Comparison of ENCODE assay signal across 8 mouse cellular contexts in genomic region chr9:62362835-62363385, GRCm38 (mm10). TPM values are rescaled to one million over a fixed set of nuclear protein-coding genes. Genes with fewer than 3 reads are reported as not detected.
DNase-seq lines count a peak whose midpoint lies in the region; ATAC-seq lines count a peak whose summit lies in the region.

No protein-coding gene starts in this region.

- WGBS in hindbrain, embryonic 14.5 days: 33% methylated on average over 11 of the region's 11 CpGs
- WGBS in midbrain, embryonic 10.5 days: 42% methylated on average over 11 of the region's 11 CpGs

- no peak for DNase-seq in hindbrain, embryonic 14.5 days (ENCODE audit: low spot score)
- no peak for DNase-seq in midbrain, embryonic 10.5 days (ENCODE audit: low spot score)
- DNase-seq in spleen, postnatal 36 days (ENCODE audit: low spot score in 2 of 2): no peak
- no peak for DNase-seq in frontal cortex, postnatal 36 days (ENCODE audit: low spot score in 2 of 2)
- no peak for DNase-seq in gastrocnemius, postnatal 25 days

- peaks cover 80% of the 10 kb centered on the region for H3K4me1 ChIP-seq in erythroblast, embryonic 14.5 days (ENCODE audit: control insufficient read depth)
- peaks cover 77% of the 10 kb centered on the region for H3K4me1 ChIP-seq in brown adipose tissue, adult 24 weeks (ENCODE audit: control insufficient read depth, insufficient read depth, insufficient read length, low read length)
- H3K4me1 ChIP-seq in hindbrain, embryonic 14.5 days (replicated peaks; ENCODE audit: control insufficient read depth, insufficient read depth, low read length): peaks cover 48% of the 10 kb centered on the region
- H3K4me1 ChIP-seq in midbrain, embryonic 10.5 days: peaks cover 90% of the 10 kb centered on the region

- ATAC-seq in erythroblast, adult 5-6 weeks (replicated peaks; ENCODE audit: low FRiP score, poor library complexity, severe bottlenecking): no peak
- ATAC-seq in hindbrain, embryonic 14.5 days (ENCODE audit: low FRiP score): no peak

- peak overlapping the region; percentile 46 for H3K4me3 ChIP-seq in erythroblast, embryonic 14.5 days (replicated peaks)
- H3K4me3 ChIP-seq in brown adipose tissue, adult 24 weeks (ENCODE audit: insufficient read depth, low read depth, low read length): 0 out of 2 replicates have a peak overlapping the region, but pooled peaks have one; percentile 4
- peak overlapping the region; percentile 30 for H3K4me3 ChIP-seq in hindbrain, embryonic 14.5 days (replicated peaks; ENCODE audit: low read length)
- peak overlapping the region; percentile 48 for H3K4me3 ChIP-seq in midbrain, embryonic 10.5 days

- H3K36me3 ChIP-seq in erythroblast, embryonic 14.5 days (ENCODE audit: control insufficient read depth): peaks cover 26% of the 10 kb centered on the region
- H3K36me3 ChIP-seq in hindbrain, embryonic 14.5 days (replicated peaks; ENCODE audit: control insufficient read depth, insufficient read depth): no peaks in the 10 kb centered on the region
- H3K36me3 ChIP-seq in midbrain, embryonic 10.5 days: peaks cover 34% of the 10 kb centered on the region

- peak overlapping the region; percentile 42 for H3K27ac ChIP-seq in brown adipose tissue, adult 24 weeks (replicated peaks; ENCODE audit: low read depth, low read length)
- H3K27ac ChIP-seq in hindbrain, embryonic 14.5 days: peak overlapping the region; percentile 76
- peak overlapping the region; percentile 85 for H3K27ac ChIP-seq in midbrain, embryonic 10.5 days (replicated peaks)

- H3K9ac ChIP-seq in hindbrain, embryonic 14.5 days: peak overlapping the region; percentile 65

- H3K27me3 ChIP-seq in erythroblast, embryonic 14.5 days (ENCODE audit: control insufficient read depth): no peaks in the 10 kb centered on the region
- H3K27me3 ChIP-seq in hindbrain, embryonic 14.5 days (ENCODE audit: control insufficient read depth, insufficient read depth, low read length): no peaks in the 10 kb centered on the region
- no peaks in the 10 kb centered on the region for H3K27me3 ChIP-seq in midbrain, embryonic 10.5 days (ENCODE audit: low read depth, poor library complexity, severe bottlenecking)

- H3K9me3 ChIP-seq in erythroblast, embryonic 14.5 days (ENCODE audit: control insufficient read depth, low read length): no peaks in the 10 kb centered on the region
- no peaks in the 10 kb centered on the region for H3K9me3 ChIP-seq in hindbrain, embryonic 14.5 days (ENCODE audit: control insufficient read depth, low read length)
- H3K9me3 ChIP-seq in midbrain, embryonic 10.5 days (replicated peaks): no peaks in the 10 kb centered on the region

- peak overlapping the region; percentile 69 for H3K4me2 ChIP-seq in hindbrain, embryonic 14.5 days (replicated peaks)

RNA-seq across cellular contexts. Expression of gene Anp32a, which starts 21.8 kb away (rescaled TPM):
- polyA plus RNA-seq in erythroblast, embryonic 14.5 days (2012): 15.2 and 17.8 TPM in 2 replicates
- total RNA-seq in erythroblast, adult 5-6 weeks (2015; ENCODE audit: low replicate concordance): 71.1 and 137 TPM in 2 replicates
- 126 and 136 TPM in 2 replicates for total RNA-seq in erythroblast, adult 5-6 weeks (2017; ENCODE audit: low replicate concordance)
- polyA plus RNA-seq in brown adipose tissue, adult 24 weeks (2012; ENCODE audit: insufficient read depth, insufficient read length, missing spikeins): 578 and 694 TPM in 2 replicates
- polyA plus RNA-seq in hindbrain, embryonic 14.5 days (2014; fragmentation: Nextera tagmentation; extraction: Ambion mirVana): 73.0 and 85.4 TPM in 2 replicates
- 237 and 298 TPM in 2 replicates for polyA plus RNA-seq in midbrain, embryonic 10.5 days (2016; fragmentation: Nextera tagmentation; extraction: Ambion mirVana)
- 10 to 100 TPM; 59.4 to 67.3 TPM for total RNA-seq in gastrocnemius, postnatal 25 days (2021)
